Mouse (Mus musculus) hindbrain, embryonic 13.5 days (tissue): ENCODE data around the gene Gpc6. TPM values are rescaled to one million over a fixed set of nuclear protein-coding genes. Genes with fewer than 3 reads are reported as not detected.

Experiments
- ATAC-seq: fragments of 200-750 bp; cut with Nextera tagmentation; 2 replicates; pipeline ENCODE4 v1.8.0; 2017; ENCODE audit warnings: moderate TSS enrichment; ENCODE audit not compliant: low FRiP score
- H3K27ac ChIP-seq: fragments of 300-500 bp; sonication (generic); 2 replicates; pipeline ENCODE4 v1.5.1; 2015; ENCODE audit warnings: inconsistent platforms, mild to moderate bottlenecking, moderate library complexity
- H3K27me3 ChIP-seq: fragments of 300-500 bp; sonication (generic); 2 replicates; pipeline ENCODE4 v1.6.1; 2015; ENCODE audit warnings: mild to moderate bottlenecking, inconsistent platforms
- H3K36me3 ChIP-seq: fragments of 300-500 bp; sonication (generic); 2 replicates; pipeline ENCODE4 v1.6.1; 2015; ENCODE audit warnings: mild to moderate bottlenecking, inconsistent platforms
- H3K4me1 ChIP-seq: fragments of 300-500 bp; sonication (generic); replicated peaks from 2 replicates; pipeline ENCODE4 v1.6.1; 2015; ENCODE audit warnings: inconsistent platforms
- H3K4me2 ChIP-seq: fragments of 300-500 bp; sonication (generic); 2 replicates; pipeline ENCODE4 v1.6.1; 2015; ENCODE audit warnings: inconsistent platforms, mild to moderate bottlenecking, moderate library complexity
- H3K4me3 ChIP-seq: fragments of 300-500 bp; sonication (generic); 2 replicates; pipeline ENCODE4 v1.5.1; 2015; ENCODE audit warnings: mild to moderate bottlenecking, inconsistent platforms
- H3K9ac ChIP-seq: fragments of 300-500 bp; sonication (generic); 2 replicates; pipeline ENCODE4 v1.6.1; 2015; ENCODE audit warnings: mild to moderate bottlenecking, inconsistent platforms
- H3K9me3 ChIP-seq: fragments of 300-500 bp; sonication (generic); 2 replicates; pipeline ENCODE4 v1.6.1; 2016; ENCODE audit warnings: inconsistent platforms
- WGBS: fragments of 180-500 bp; shearing (Covaris S2); methylation state at CpG from one replicate; pipeline ENCODE4 v1.1.7; 2015; 5-methylcytosine and 5-hydroxymethylcytosine counted together
- polyA plus RNA-seq: library from polyadenylated mRNA; unstranded; fragments of >200 nt; fragmentation: Nextera tagmentation; extraction: Ambion mirVana; gene quantifications from 2 replicates; pipeline ENCODE4 v1.2.1, GENCODE M21; 2015

Gpc6 gene
- polyA plus RNA-seq, 1 experiment from 2014 or later, result 20.8 TPM

- WGBS, result 60% methylated on average over 15 of the region's 15 CpGs
- no peaks in the 10 kb centered on the region for H3K9me3 ChIP-seq
- no peaks in the 10 kb centered on the region for H3K36me3 ChIP-seq
- peak; percentile 38 for ATAC-seq
- no peak overlapping the region for H3K9ac ChIP-seq
- no peak overlapping the region for H3K4me2 ChIP-seq
- H3K27ac ChIP-seq, result no peak overlapping the region
- H3K4me1 ChIP-seq, result peaks cover 26% of the 10 kb centered on the region
- H3K27me3 ChIP-seq, result no peaks in the 10 kb centered on the region
- no peak overlapping the region for H3K4me3 ChIP-seq
These were observed 860.5 kb downstream of the Gpc6 start for GRCm38 (mm10) chr14:117785507-117786085.

DNA sequence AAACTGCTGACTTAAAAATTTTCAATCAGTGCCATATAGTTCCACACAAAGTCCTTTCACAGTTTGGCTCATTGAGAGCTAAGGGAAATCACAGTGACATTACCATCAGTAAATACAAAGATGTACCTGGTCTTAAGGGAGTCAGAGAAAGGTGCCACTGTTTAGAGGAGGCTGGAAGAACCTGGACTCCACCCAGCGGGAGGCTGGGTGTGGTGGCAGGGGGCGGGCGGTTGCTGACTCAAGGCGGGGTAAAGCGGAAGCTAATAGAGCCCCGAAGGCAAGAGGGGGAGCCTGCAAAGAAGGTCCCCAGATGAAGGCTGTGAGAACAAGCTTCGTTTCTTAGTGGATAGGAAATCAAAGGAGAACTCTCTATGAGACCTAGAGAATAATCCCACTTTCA is 861.5 kb downstream of the Gpc6 start:
- no peaks in the 10 kb centered on the region for H3K36me3 ChIP-seq
- no peak overlapping the region for H3K4me3 ChIP-seq
- H3K27me3 ChIP-seq, result no peaks in the 10 kb centered on the region
- no peak for ATAC-seq
- no peak overlapping the region for H3K4me2 ChIP-seq
- H3K27ac ChIP-seq, result no peak overlapping the region
- no peak overlapping the region for H3K9ac ChIP-seq
- WGBS, result 59% methylated on average over 7 of the region's 7 CpGs
- H3K9me3 ChIP-seq, result no peaks in the 10 kb centered on the region
- peaks cover 26% of the 10 kb centered on the region for H3K4me1 ChIP-seq

GRCm38 (mm10) chr14:117794874-117795273 is 869.8 kb downstream of the Gpc6 start:
- H3K36me3 ChIP-seq, result no peaks in the 10 kb centered on the region
- H3K4me1 ChIP-seq, result no peaks in the 10 kb centered on the region
- no peak; the same call in 1 of the 2 replicates for ATAC-seq
- H3K4me2 ChIP-seq, result no peak overlapping the region
- no peak overlapping the region for H3K9ac ChIP-seq
- 54% methylated on average over 2 of the region's 2 CpGs for WGBS
- H3K27ac ChIP-seq, result no peak overlapping the region
- H3K9me3 ChIP-seq, result no peaks in the 10 kb centered on the region
- H3K27me3 ChIP-seq, result no peaks in the 10 kb centered on the region
- H3K4me3 ChIP-seq, result no peak overlapping the region

DNA sequence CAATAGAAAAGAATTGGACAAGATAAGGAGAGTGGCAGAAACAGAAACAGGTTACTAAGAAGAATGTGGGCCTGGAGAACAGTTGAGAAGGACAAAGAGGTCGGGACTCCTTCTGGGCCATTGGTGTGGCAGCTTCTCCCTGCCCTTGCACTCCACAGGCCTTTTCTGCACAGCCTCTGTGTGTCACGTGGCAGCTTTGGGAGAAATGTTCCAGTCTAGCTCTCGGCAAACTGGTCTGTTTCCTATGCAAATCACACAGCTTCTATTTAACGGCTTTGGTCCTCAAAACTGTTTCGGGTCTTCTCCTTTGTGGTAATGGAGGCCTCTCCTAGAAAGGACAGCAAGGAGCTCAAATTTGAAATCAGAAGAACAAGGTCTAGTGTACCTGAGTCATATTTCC is 871.5 kb downstream of the Gpc6 start:
- Histone ChIP-seq H3K4me2 (no peak overlapping the region), H3K27ac (no peak overlapping the region), H3K4me1 (0 out of 2 replicates have a peak, but pooled peaks cover 3% of the 10 kb centered on the region), H3K4me3 (no peak overlapping the region), H3K9ac (no peak overlapping the region), H3K27me3 (no peaks in the 10 kb centered on the region), H3K9me3 (no peaks in the 10 kb centered on the region), H3K36me3 (no peaks in the 10 kb centered on the region)
- ATAC-seq, result no peak
- WGBS, result 70% methylated on average over 5 of the region's 5 CpGs

DNA sequence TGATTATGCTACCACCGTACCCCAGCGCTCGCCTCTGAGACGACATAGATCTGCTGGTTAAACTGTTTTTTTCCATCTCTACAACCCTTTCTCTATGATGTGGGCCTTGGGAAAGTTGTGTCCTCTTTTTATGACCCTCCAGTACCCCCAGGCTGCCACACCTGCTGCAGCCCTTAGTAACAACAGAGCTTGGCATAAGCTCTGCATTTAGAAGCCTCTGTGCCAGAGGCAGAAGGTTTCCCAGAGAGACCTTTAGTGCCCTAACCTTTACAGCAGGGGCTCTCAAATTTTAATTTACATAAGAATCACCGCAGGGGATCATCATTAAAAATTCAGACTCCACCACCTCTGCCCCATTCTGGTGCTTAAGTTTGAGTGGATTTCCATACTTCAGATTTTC is 875.3 kb downstream of the Gpc6 start:
- H3K9me3 ChIP-seq, result no peaks in the 10 kb centered on the region
- WGBS, result 69% methylated on average over 5 of the region's 5 CpGs
- no peak for ATAC-seq

GRCm38 (mm10) chr14:117807846-117808245 is 882.7 kb downstream of the Gpc6 start:
- H3K4me1 ChIP-seq, result no peaks in the 10 kb centered on the region
- no peak overlapping the region for H3K4me2 ChIP-seq
- WGBS, result 95% methylated on average over 4 of the region's 4 CpGs
- no peak overlapping the region for H3K4me3 ChIP-seq
- H3K9ac ChIP-seq, result no peak overlapping the region
- no peaks in the 10 kb centered on the region for H3K36me3 ChIP-seq
- H3K9me3 ChIP-seq, result no peaks in the 10 kb centered on the region
- no peak for ATAC-seq
- no peaks in the 10 kb centered on the region for H3K27me3 ChIP-seq
- no peak overlapping the region for H3K27ac ChIP-seq

More for the DNA sequence above, 875.3 kb downstream of the Gpc6 start:
- H3K9ac ChIP-seq, result no peak overlapping the region
- no peaks in the 10 kb centered on the region for H3K27me3 ChIP-seq
- no peak overlapping the region for H3K4me2 ChIP-seq
- H3K27ac ChIP-seq, result no peak overlapping the region
- H3K4me3 ChIP-seq, result no peak overlapping the region
- H3K4me1 ChIP-seq, result 0 out of 2 replicates have a peak, but pooled peaks cover 3% of the 10 kb centered on the region
- H3K36me3 ChIP-seq, result no peaks in the 10 kb centered on the region

GRCm38 (mm10) chr14:117808326-117808725 is 883.2 kb downstream of the Gpc6 start:
- Histone ChIP-seq H3K4me3 (no peak overlapping the region), H3K27me3 (no peaks in the 10 kb centered on the region), H3K4me1 (no peaks in the 10 kb centered on the region), H3K9me3 (no peaks in the 10 kb centered on the region), H3K9ac (no peak overlapping the region), H3K36me3 (no peaks in the 10 kb centered on the region), H3K4me2 (no peak overlapping the region), H3K27ac (no peak overlapping the region)
- no peak for ATAC-seq
- WGBS, result 92% methylated on average over 2 of the region's 2 CpGs

DNA sequence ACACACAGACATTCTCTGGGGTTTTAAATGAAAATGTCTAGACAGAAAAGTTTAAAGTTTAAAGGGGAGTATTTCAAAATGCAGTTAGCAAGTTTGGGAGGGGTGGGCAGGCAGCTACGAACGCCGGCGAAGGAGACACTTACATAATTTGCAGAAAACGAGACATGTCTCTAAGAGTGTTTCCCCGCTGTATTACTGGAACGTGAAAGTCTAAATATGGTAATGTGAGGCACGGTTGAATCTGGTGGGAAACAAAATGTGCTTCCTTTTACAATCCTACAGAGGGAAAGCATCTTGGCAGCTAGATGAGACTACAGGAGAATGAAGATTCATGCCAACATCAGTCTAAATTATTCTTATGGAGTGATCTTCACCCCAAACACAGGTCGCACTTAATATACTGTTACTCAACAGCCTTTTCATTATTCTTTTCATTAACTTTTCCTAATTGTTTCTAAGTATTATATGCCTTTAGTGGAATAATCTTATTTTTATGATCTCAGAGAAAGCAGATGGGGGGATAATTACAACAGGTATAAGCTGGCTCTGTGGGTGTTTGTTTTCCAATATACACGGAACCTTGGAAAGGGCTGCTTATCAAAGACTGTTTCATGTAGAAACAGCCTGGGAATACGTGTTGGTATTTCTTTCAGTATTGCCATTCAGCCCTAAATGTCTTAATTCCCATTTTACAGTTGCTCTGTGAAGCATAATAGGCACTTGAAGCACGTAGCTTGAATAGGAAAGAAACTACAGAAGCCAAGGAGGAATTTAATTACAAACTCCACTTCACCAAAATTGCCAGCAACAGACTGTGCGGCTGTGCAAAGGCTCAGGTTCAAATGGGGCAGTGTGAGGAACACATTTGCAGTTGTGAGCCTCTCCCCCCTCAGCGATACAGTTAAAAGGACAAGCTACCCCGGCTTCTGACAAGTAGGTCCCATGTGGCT is 885.5 kb downstream of the Gpc6 start:
- no peak overlapping the region for H3K4me3 ChIP-seq
- WGBS, result 77% methylated on average over 15 of the region's 15 CpGs
- no peak overlapping the region for H3K4me2 ChIP-seq
- no peaks in the 10 kb centered on the region for H3K27me3 ChIP-seq
- H3K4me1 ChIP-seq, result no peaks in the 10 kb centered on the region
- H3K9me3 ChIP-seq, result no peaks in the 10 kb centered on the region
- H3K27ac ChIP-seq, result no peak overlapping the region
- no peak overlapping the region for H3K9ac ChIP-seq
- no peak for ATAC-seq
- H3K36me3 ChIP-seq, result no peaks in the 10 kb centered on the region

DNA sequence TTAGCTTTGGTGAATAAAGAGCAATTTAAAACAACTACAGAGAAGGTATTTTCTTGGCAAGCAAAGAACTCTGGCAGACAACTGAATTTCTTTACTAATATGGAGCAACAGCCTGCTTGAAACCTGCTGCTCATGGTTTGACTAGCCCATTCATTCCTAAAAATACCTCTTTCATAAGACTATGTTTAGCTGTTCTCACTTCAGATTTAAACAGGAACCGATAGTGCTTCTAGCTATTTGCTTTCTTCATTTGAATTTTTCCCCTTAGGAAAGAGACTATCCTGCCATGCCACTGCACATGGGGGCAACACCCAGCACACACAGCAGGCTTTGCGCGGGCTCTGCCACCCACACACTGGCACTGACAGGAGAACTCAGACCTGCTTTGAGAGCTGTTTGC is 888.4 kb downstream of the Gpc6 start:
- Histone ChIP-seq H3K9me3 (no peaks in the 10 kb centered on the region), H3K36me3 (no peaks in the 10 kb centered on the region), H3K4me1 (no peaks in the 10 kb centered on the region), H3K4me3 (no peak overlapping the region), H3K27ac (no peak overlapping the region), H3K4me2 (no peak overlapping the region), H3K27me3 (no peaks in the 10 kb centered on the region), H3K9ac (no peak overlapping the region)
- ATAC-seq, result no peak
- 84% methylated on average over 3 of the region's 3 CpGs for WGBS

GRCm38 (mm10) chr14:117816008-117816407 is 890.9 kb downstream of the Gpc6 start:
- no peak overlapping the region for H3K27ac ChIP-seq
- H3K9me3 ChIP-seq, result no peaks in the 10 kb centered on the region
- H3K27me3 ChIP-seq, result no peaks in the 10 kb centered on the region
- H3K36me3 ChIP-seq, result no peaks in the 10 kb centered on the region
- H3K9ac ChIP-seq, result no peak overlapping the region
- H3K4me1 ChIP-seq, result no peaks in the 10 kb centered on the region
- H3K4me3 ChIP-seq, result no peak overlapping the region
- ATAC-seq, result no peak
- no peak overlapping the region for H3K4me2 ChIP-seq
- 89% methylated on average over 9 of the region's 9 CpGs for WGBS

GRCm38 (mm10) chr14:117816706-117817105 is 891.6 kb downstream of the Gpc6 start:
- WGBS, result 88% methylated on average over 3 of the region's 3 CpGs
- H3K9me3 ChIP-seq, result no peaks in the 10 kb centered on the region

GRCm38 (mm10) chr14:117817196-117817595 is 892.1 kb downstream of the Gpc6 start:
- ATAC-seq, result no peak
- no peak overlapping the region for H3K27ac ChIP-seq
- WGBS, result 70% methylated on average over 4 of the region's 4 CpGs

More at GRCm38 (mm10) chr14:117816706-117817105, 891.6 kb downstream of the Gpc6 start:
- H3K4me2 ChIP-seq, result no peak overlapping the region
- no peaks in the 10 kb centered on the region for H3K27me3 ChIP-seq
- H3K9ac ChIP-seq, result no peak overlapping the region
- no peaks in the 10 kb centered on the region for H3K4me1 ChIP-seq
- no peak overlapping the region for H3K4me3 ChIP-seq
- ATAC-seq, result no peak
- H3K36me3 ChIP-seq, result no peaks in the 10 kb centered on the region
- H3K27ac ChIP-seq, result no peak overlapping the region

More at GRCm38 (mm10) chr14:117817196-117817595, 892.1 kb downstream of the Gpc6 start:
- Histone ChIP-seq H3K36me3 (no peaks in the 10 kb centered on the region), H3K4me2 (no peak overlapping the region), H3K4me3 (no peak overlapping the region), H3K27me3 (no peaks in the 10 kb centered on the region), H3K9me3 (no peaks in the 10 kb centered on the region), H3K9ac (no peak overlapping the region), H3K4me1 (no peaks in the 10 kb centered on the region)
